Mouse (Mus musculus) megakaryocyte, embryonic 14.5 days (primary cell): ENCODE measurements around the gene Dnaic2.

Experiments
- FLI1 ChIP-seq: IDR thresholded peaks from 2 replicates; pipeline ENCODE4 v1.6.1; 2012; ENCODE audit warnings: low read length, inconsistent platforms, mixed read lengths
- GATA1 ChIP-seq: IDR thresholded peaks from 3 replicates; pipeline ENCODE4 v1.6.1; 2012; ENCODE audit warnings: mixed read lengths, low read length, inconsistent platforms, borderline replicate concordance

GRCm38 (mm10) chr11:114802540-114803267 lies 75.5 kb downstream of the Dnaic2 start:
- TF ChIP-seq GATA1, result no peak
- no peak for TF ChIP-seq FLI1
